21 mouse cellular contexts compared by ENCODE assay signal in genomic region chr4:136100396-136101070, GRCm38 (mm10). TPM values are rescaled to one million over a fixed set of nuclear protein-coding genes. Genes with fewer than 3 reads are reported as not detected.
A peak's percentile ranks its signal among the peaks of the same experiment; 100 is the strongest.
DNase-seq lines count a peak whose midpoint lies in the region; ATAC-seq lines count a peak whose summit lies in the region.
"Had no signal": no experiment of that assay in that cellular context is flagged by ENCODE, and none has a peak within 500 bp of the region (broad histone marks: within the 10 kb centered on the region; RNA-seq: fewer than 3 reads in every experiment).

No protein-coding gene starts in this region.

- WGBS in heart, embryonic 10.5 days: 54% methylated on average over 12 of the region's 12 CpGs
- 75% methylated on average over 12 of the region's 12 CpGs for WGBS in forebrain, embryonic 14.5 days

- ATAC-seq in forebrain, embryonic 14.5 days: no peak
- ATAC-seq: hindbrain, postnatal 0 days had no signal

- H3K9ac ChIP-seq in forebrain, embryonic 14.5 days (ENCODE audit: low read length): no peak overlapping the region
- H3K9ac ChIP-seq: forebrain, embryonic 12.5 days; limb, embryonic 13.5 days; liver, embryonic 13.5 days; lung, embryonic 14.5 days; stomach, embryonic 15.5 days had no signal

- H3K4me2 ChIP-seq in forebrain, embryonic 14.5 days (ENCODE audit: low read length): no peak overlapping the region
- H3K4me2 ChIP-seq: forebrain, embryonic 12.5 days; limb, embryonic 13.5 days; liver, embryonic 13.5 days; lung, embryonic 14.5 days; stomach, embryonic 15.5 days had no signal

- H3K27me3 ChIP-seq in heart, embryonic 10.5 days (ENCODE audit: insufficient read depth, poor library complexity, severe bottlenecking): 0 out of 2 replicates have a peak, but pooled peaks cover 2% of the 10 kb centered on the region
- H3K27me3 ChIP-seq in splenic B cell, adult 2 months (ENCODE audit: control insufficient read depth, insufficient read depth, low read length, poor library complexity, severe bottlenecking): no peaks in the 10 kb centered on the region
- H3K27me3 ChIP-seq in forebrain, embryonic 14.5 days (replicated peaks; ENCODE audit: control insufficient read depth, insufficient read depth, low read length): no peaks in the 10 kb centered on the region
- H3K27me3 ChIP-seq: limb, embryonic 13.5 days; stomach, embryonic 15.5 days had no signal

- H3K36me3 ChIP-seq in heart, embryonic 10.5 days: no peaks in the 10 kb centered on the region
- H3K36me3 ChIP-seq in splenic B cell, adult 2 months (ENCODE audit: control insufficient read depth, insufficient read depth, low read length, poor library complexity, severe bottlenecking): no peaks in the 10 kb centered on the region
- no peaks in the 10 kb centered on the region for H3K36me3 ChIP-seq in forebrain, embryonic 14.5 days (ENCODE audit: control insufficient read depth, insufficient read depth, low read length)
- H3K36me3 ChIP-seq: forebrain, embryonic 12.5 days; limb, embryonic 13.5 days; liver, embryonic 13.5 days; stomach, embryonic 15.5 days had no signal

- H3K27ac ChIP-seq in heart, embryonic 10.5 days: peak overlapping the region; percentile 75
- H3K27ac ChIP-seq in forebrain, embryonic 14.5 days (ENCODE audit: low read depth, low read length): no peak overlapping the region
- H3K27ac ChIP-seq: forebrain, embryonic 12.5 days; hindbrain, postnatal 0 days; limb, embryonic 13.5 days; liver, embryonic 13.5 days; stomach, embryonic 15.5 days had no signal

- peaks cover 41% of the 10 kb centered on the region for H3K4me1 ChIP-seq in heart, embryonic 10.5 days
- H3K4me1 ChIP-seq in forebrain, embryonic 14.5 days (ENCODE audit: control insufficient read depth, insufficient read depth, low read length): peaks cover 5% of the 10 kb centered on the region; the same call in 1 of the 2 replicates

- DNase-seq in heart, embryonic 10.5 days (ENCODE audit: low spot score): no peak
- no peak for DNase-seq in heart, adult 9 months (ENCODE audit: low spot score in 2 of 2)
- peak; percentile 51 to 52 for DNase-seq in spleen, postnatal 36 days (ENCODE audit: low spot score in 2 of 2)
- DNase-seq in spleen, adult 12 weeks (ENCODE audit: low spot score): no peak
- peak; percentile 38 for DNase-seq in splenic B cell, adult 2 months (ENCODE audit: low read depth, low spot score)
- DNase-seq in c-Kit-positive CD71-positive TER-119-positive erythroid progenitor cells, embryonic 14.5 days (ENCODE audit: low spot score): no peak
- no peak for DNase-seq in kidney, postnatal 10 days
- no peak for DNase-seq in forebrain, embryonic 14.5 days (ENCODE audit: low spot score)
- DNase-seq: adrenal gland, adult 8-10 months; cerebellum, adult 9-11 months; gastrocnemius, postnatal 10 days; heart, adult 11 months; kidney, adult 8-10 months; kidney, postnatal 36 days; liver, embryonic 13.5 days; lung, embryonic 14.5 days; lung, postnatal 36 days had no signal

- no peaks in the 10 kb centered on the region for H3K9me3 ChIP-seq in heart, embryonic 10.5 days
- H3K9me3 ChIP-seq in forebrain, embryonic 14.5 days (replicated peaks; ENCODE audit: control insufficient read depth, low read length): no peaks in the 10 kb centered on the region
- H3K9me3 ChIP-seq: forebrain, embryonic 12.5 days; limb, embryonic 13.5 days; liver, embryonic 13.5 days; stomach, embryonic 15.5 days had no signal

- no peak overlapping the region for H3K4me3 ChIP-seq in heart, embryonic 10.5 days
- H3K4me3 ChIP-seq in forebrain, embryonic 14.5 days (ENCODE audit: low read depth, low read length): no peak overlapping the region
- H3K4me3 ChIP-seq: forebrain, embryonic 12.5 days; limb, embryonic 13.5 days; liver, embryonic 13.5 days; stomach, embryonic 15.5 days had no signal

RNA-seq across cellular contexts. Expression of gene Id3, which starts 42.8 kb away (rescaled TPM):
- 324 and 492 TPM in 2 replicates for polyA plus RNA-seq in heart, embryonic 10.5 days (2016; fragmentation: Nextera tagmentation; extraction: Ambion mirVana)
- polyA plus RNA-seq in forebrain, embryonic 14.5 days (2014; fragmentation: Nextera tagmentation; extraction: Ambion mirVana): 117 and 118 TPM in 2 replicates

RNA-seq across cellular contexts. Expression of gene Rpl11, which starts 47.3 kb away (rescaled TPM):
- 336 and 390 TPM in 2 replicates for polyA plus RNA-seq in heart, embryonic 10.5 days (2016; fragmentation: Nextera tagmentation; extraction: Ambion mirVana)
- polyA plus RNA-seq in forebrain, embryonic 14.5 days (2014; fragmentation: Nextera tagmentation; extraction: Ambion mirVana): 331 and 459 TPM in 2 replicates

Comparison
In these comparisons a context has a peak if more than half of its experiments do, and no peak if none do; other contexts are left out.
1. DNase-seq: peak in spleen, postnatal 36 days (2 of 2) and splenic B cell, adult 2 months (single experiment); none in heart, embryonic 10.5 days (single experiment), heart, adult 9 months (0 of 2), spleen, adult 12 weeks (single experiment), c-Kit-positive CD71-positive TER-119-positive erythroid progenitor cells, embryonic 14.5 days (single experiment), kidney, postnatal 10 days (single experiment) and forebrain, embryonic 14.5 days (single experiment).